Mouse (Mus musculus) kidney, embryonic 16.5 days (tissue): ENCODE measurements around the gene Ntm. TPM values are rescaled to one million over a fixed set of nuclear protein-coding genes. Genes with fewer than 3 reads are reported as not detected.

Experiments used
- ATAC-seq: fragments of 200-750 bp; cut with Nextera tagmentation; 2 replicates; pipeline ENCODE4 v1.8.0; 2017; ENCODE audit warnings: moderate TSS enrichment; ENCODE audit not compliant: low FRiP score, low TSS enrichment
- H3K27ac ChIP-seq: fragments of 300-500 bp; sonication (generic); 2 replicates; pipeline ENCODE4 v1.5.1; 2014; ENCODE audit warnings: low read length
- H3K27me3 ChIP-seq: fragments of 300-500 bp; sonication (generic); 2 replicates; pipeline ENCODE4 v1.6.1; 2014; ENCODE audit warnings: low read length, control low read depth, mixed read lengths; ENCODE audit not compliant: insufficient read depth
- H3K36me3 ChIP-seq: fragments of 300-500 bp; sonication (generic); 2 replicates; pipeline ENCODE4 v1.6.1; 2014; ENCODE audit warnings: low read length, control low read depth, mixed read lengths; ENCODE audit not compliant: insufficient read depth
- H3K4me1 ChIP-seq: fragments of 300-500 bp; sonication (generic); 2 replicates; pipeline ENCODE4 v1.6.1; 2014; ENCODE audit warnings: low read length, control low read depth, mixed read lengths; ENCODE audit not compliant: insufficient read depth
- H3K4me2 ChIP-seq: fragments of 300-500 bp; sonication (generic); replicated peaks from 2 replicates; pipeline ENCODE4 v1.6.1; 2014; ENCODE audit warnings: low read depth, low read length
- H3K4me3 ChIP-seq: fragments of 300-500 bp; sonication (generic); 2 replicates; pipeline ENCODE4 v1.5.1; 2014; ENCODE audit warnings: mild to moderate bottlenecking, low read length
- H3K9ac ChIP-seq: fragments of 300-500 bp; sonication (generic); replicated peaks from 2 replicates; pipeline ENCODE4 v1.6.1; 2014; ENCODE audit warnings: low read length
- H3K9me3 ChIP-seq: fragments of 300-500 bp; sonication (generic); 2 replicates; pipeline ENCODE4 v1.6.1; 2016; ENCODE audit warnings: low read length, control low read depth
- WGBS: fragments of 180-500 bp; shearing (Covaris S2); extraction: QIAGEN DNeasy Blood & Tissue Kit; methylation state at CpG from one replicate; pipeline ENCODE4 v1.1.7; 2014; 5-methylcytosine and 5-hydroxymethylcytosine counted together
- polyA plus RNA-seq: library from polyadenylated mRNA; unstranded; fragments of >200 nt; fragmentation: Nextera tagmentation; extraction: Ambion mirVana; gene quantifications from 2 replicates; pipeline ENCODE4 v1.2.1, GENCODE M21; 2015

The Ntm gene
- polyA plus RNA-seq, 1 experiment from 2014 or later: 42.1 TPM

DNA sequence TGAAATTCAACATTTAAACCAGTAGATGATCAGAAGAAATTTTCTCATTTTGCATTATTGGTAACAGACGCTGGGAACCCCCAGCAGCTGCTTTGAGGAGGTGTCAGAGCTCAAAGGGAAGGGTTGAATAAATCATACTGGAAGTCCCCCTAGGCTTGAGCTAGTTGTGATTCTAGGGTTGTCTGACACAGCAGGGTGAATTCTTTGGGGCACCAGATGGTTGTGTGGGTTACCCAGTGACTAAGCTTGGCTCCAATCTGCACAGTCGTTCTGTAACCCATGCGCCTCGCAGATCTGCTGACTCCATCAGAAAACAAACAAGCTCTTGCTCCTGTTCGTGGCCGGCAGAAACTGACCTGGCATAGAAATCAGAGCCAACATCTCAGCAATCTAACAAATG lies 8.9 kb downstream of the Ntm start:
- Histone ChIP-seq H3K4me1 (no peaks in the 10 kb centered on the region), H3K27me3 (no peaks in the 10 kb centered on the region), H3K9ac (no peak overlapping the region), H3K4me2 (no peak overlapping the region), H3K27ac (no peak overlapping the region), H3K9me3 (no peaks in the 10 kb centered on the region), H3K36me3 (no peaks in the 10 kb centered on the region), H3K4me3 (no peak overlapping the region)
- 68% methylated on average over 6 of the region's 6 CpGs for WGBS
- ATAC-seq: no peak

DNA sequence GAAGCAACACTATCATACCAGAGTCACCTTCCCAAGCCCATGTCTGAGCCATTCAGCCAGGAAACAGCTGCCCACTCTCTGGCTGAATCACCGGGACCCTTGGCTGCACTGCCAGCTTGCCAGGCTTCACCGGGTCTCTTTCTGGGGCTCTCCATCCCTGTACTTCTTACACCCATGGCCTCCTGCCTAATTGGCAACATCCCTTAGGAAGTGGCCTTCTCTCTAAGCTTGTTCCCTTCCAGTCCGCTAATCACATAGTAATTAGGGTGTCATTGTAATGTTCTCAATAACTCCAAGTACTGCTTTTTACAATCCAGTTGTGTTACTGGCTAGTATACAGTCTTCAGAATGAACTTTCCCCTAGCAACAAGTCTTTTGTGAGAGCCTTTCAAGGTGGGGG lies 13.9 kb downstream of the Ntm start:
- Histone ChIP-seq H3K4me3 (no peak overlapping the region), H3K27ac (no peak overlapping the region), H3K9me3 (no peaks in the 10 kb centered on the region), H3K4me2 (no peak overlapping the region), H3K4me1 (no peaks in the 10 kb centered on the region), H3K27me3 (no peaks in the 10 kb centered on the region), H3K9ac (no peak overlapping the region), H3K36me3 (no peaks in the 10 kb centered on the region)
- no peak for ATAC-seq
- 79% methylated on average over 3 of the region's 3 CpGs for WGBS

DNA sequence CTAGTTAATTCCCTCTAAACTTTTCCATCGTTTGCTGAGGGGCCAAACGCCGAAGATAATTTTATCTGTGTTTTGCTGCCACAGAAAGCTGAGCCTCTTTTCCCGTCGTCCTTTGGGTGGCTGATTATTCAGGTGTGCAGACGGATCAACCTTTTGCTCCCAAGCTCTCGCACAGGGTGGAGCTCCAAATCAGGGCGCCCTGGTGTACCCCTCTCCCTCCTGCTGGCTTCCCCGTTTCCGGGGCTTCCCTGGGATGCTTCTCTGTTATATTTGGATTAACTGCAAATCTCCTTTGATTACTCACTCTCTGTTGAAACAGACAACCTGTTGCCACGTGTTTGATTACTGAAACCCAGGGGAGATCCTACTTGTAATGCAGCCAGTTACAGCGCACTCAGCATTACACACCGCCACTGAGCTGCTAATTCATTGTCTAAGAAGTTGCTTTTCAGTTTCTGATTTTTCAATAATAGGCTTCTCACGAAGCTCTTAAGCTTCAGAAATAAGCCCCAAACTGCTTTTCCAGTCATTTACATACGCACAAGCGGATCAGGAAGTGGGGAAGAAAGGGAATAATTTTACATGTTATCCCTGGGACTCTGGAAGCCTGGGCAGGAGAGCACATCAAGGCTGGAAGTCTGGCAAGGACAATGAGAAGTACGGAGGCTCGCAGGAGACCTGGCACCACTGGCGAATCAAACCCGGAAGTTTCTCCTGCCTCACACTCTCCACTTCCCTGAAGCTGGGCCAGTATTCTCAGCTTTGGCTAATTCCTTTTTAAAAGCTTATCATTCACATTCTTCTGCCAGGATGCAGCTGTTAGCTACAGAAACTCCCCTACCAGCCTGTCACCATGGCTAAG lies 19.5 kb downstream of the Ntm start:
- Histone ChIP-seq H3K4me1 (no peaks in the 10 kb centered on the region), H3K9me3 (no peaks in the 10 kb centered on the region), H3K27me3 (no peaks in the 10 kb centered on the region), H3K36me3 (no peaks in the 10 kb centered on the region), H3K9ac (no peak overlapping the region), H3K4me3 (no peak overlapping the region; the same call in 1 of the 2 replicates), H3K27ac (no peak overlapping the region), H3K4me2 (peak overlapping the region; percentile 41)
- no peak for ATAC-seq
- WGBS: 33% methylated on average over 20 of the region's 20 CpGs

DNA sequence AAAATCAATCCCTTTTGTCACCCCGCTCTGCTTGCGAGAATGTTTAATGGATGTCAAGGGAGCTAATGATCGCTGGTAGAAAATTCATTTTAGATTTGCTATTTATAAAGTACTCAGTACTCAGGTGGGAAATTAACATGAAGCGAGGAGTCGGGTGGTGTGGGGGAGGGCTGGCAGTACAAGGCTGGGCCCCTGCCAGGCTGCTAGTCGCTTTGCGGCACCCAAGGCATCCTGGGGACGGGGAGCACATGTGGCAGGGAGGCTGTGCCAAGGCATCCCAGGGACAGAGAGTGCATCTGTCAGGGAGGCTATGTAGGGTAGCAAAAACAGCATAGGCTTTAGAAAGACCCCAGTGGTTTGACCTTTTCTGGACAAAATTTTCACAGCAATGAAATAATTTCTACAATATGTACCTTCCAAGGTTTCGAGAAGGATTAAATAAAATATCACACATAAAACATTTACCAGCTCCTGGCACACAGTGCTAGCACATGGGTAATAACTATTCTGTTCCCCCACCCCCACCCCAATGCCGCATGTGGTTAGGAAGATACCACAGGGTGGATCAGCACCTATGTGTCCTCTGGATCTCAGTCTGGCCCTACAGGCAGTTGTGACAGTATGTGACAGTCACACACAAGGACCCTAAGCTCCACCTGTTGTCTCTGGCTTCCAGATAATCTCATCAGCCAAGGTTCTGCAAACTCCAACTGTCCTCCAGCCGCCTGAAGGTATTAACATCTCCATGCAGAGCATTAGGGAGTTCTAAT lies 20.6 kb downstream of the Ntm start:
- 63% methylated on average over 11 of the region's 11 CpGs for WGBS

DNA sequence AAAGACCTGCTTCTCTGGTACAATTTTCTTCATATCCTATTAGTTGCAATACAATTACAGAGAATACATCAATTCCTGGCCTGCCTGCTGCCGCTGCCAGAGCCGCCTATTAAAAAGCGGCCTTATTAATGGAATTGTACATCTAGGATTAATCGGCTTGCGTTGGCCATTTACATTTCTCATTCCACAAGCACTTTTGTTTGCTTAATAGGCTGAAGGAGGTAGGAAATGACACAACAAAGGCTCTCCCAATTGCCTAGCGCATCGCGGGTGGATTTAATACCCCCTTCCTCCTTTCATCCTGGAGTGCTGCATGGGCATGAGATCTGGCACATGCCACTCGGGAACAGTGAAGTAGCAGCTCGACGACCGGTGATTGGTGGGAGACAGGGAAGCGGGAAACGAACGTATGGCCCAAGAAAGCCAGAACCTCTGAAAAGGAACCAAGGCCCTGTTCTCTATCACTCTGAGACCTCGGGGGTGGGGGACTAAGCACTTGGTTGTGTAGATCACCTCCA lies 23.4 kb downstream of the Ntm start:
- Histone ChIP-seq H3K9ac (no peak overlapping the region), H3K27me3 (no peaks in the 10 kb centered on the region), H3K4me3 (no peak overlapping the region), H3K4me2 (no peak overlapping the region), H3K4me1 (no peaks in the 10 kb centered on the region), H3K9me3 (no peaks in the 10 kb centered on the region), H3K36me3 (no peaks in the 10 kb centered on the region), H3K27ac (no peak overlapping the region)
- no peak for ATAC-seq
- 92% methylated on average over 16 of the region's 16 CpGs for WGBS

More for the DNA sequence above, 20.6 kb downstream of the Ntm start:
- ATAC-seq: no peak
- H3K36me3 ChIP-seq: no peaks in the 10 kb centered on the region
- H3K9me3 ChIP-seq: no peaks in the 10 kb centered on the region
- no peak overlapping the region for H3K27ac ChIP-seq
- no peak overlapping the region for H3K4me2 ChIP-seq
- H3K9ac ChIP-seq: no peak overlapping the region
- no peaks in the 10 kb centered on the region for H3K27me3 ChIP-seq
- H3K4me1 ChIP-seq: no peaks in the 10 kb centered on the region
- no peak overlapping the region for H3K4me3 ChIP-seq

DNA sequence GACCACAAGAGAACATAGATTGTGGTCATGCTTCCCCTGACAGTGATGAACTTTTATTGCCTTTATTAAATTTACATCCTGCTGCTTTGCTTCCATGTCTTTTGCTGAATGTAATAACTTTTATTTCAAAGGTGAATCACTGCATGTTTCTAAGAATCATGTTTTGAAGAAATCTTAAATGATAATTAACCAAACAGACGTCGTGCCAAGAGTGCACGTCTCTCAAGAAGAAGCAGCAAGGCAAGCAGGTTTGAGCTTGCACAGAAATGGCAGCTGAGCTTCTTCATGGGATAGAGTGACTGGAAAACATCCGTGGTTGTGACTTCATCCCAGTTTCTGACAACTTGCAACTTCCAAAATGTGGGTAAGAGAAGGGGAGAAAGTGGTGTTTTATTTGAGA lies 34.1 kb downstream of the Ntm start:
- Histone ChIP-seq H3K4me2 (no peak overlapping the region), H3K9ac (no peak overlapping the region), H3K27ac (no peak overlapping the region), H3K36me3 (no peaks in the 10 kb centered on the region), H3K27me3 (0 out of 2 replicates have a peak, but pooled peaks cover 2% of the 10 kb centered on the region), H3K4me1 (no peaks in the 10 kb centered on the region), H3K4me3 (no peak overlapping the region), H3K9me3 (no peaks in the 10 kb centered on the region)
- 80% methylated on average over 4 of the region's 4 CpGs for WGBS
- no peak for ATAC-seq

DNA sequence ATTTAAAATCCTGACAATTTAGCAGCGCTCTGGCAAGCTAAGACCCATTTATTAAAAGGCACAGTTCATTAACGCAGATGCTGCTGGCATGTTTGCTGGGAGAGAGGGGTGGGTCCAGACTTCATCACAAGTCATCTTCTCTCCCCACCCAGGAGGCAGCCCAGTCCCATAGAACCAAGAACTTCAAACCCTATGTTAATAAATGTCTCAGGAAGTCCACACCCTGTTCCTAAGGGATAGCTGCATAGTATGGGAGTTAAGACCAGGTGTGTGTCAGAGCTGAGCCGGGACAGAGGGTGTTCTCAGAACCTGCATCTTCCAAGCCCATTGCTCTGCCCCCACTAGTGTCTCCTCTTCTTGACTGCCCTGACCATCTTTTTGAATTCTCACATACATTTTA lies 37.6 kb downstream of the Ntm start:
- no peak overlapping the region for H3K4me3 ChIP-seq
- H3K36me3 ChIP-seq: no peaks in the 10 kb centered on the region
- 51% methylated on average over 3 of the region's 3 CpGs for WGBS
- H3K27me3 ChIP-seq: 0 out of 2 replicates have a peak, but pooled peaks cover 2% of the 10 kb centered on the region
- no peaks in the 10 kb centered on the region for H3K9me3 ChIP-seq
- H3K4me2 ChIP-seq: no peak overlapping the region
- no peak overlapping the region for H3K27ac ChIP-seq
- ATAC-seq: peak; percentile 59; the same call in 1 of the 2 replicates
- H3K4me1 ChIP-seq: no peaks in the 10 kb centered on the region
- H3K9ac ChIP-seq: no peak overlapping the region

DNA sequence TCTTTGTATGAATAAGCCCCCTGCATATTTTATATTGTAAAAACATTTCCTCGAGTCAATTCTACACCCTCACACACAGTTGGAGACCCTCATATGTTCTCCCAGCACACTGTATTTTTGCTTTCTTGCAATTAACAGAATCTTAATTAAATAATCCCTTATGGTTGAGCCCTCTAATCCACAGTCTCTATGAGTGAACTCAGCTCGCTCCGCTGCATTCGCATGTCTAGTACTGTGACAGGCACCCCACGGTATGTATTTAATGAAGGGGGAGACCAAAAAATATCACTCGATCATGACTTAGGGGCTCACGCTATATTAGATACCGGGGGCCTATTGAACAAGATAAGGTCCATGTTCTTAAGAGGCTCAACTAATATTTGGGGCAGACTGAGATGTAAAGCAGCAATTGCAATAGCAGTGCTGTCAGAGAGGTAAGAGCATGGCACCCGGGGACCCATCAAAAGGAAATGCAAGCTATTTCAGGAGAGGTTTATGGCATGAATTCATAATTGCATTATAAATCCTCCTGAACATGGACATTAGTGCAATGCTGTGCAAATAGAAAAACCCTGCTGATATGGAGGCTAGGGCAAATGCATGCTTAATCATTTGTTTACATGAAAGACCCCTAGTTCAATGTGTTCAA lies 64.4 kb downstream of the Ntm start:
- no peaks in the 10 kb centered on the region for H3K27me3 ChIP-seq
- no peak overlapping the region for H3K9ac ChIP-seq
- no peak overlapping the region for H3K27ac ChIP-seq
- ATAC-seq: no peak
- H3K4me2 ChIP-seq: no peak overlapping the region
- no peaks in the 10 kb centered on the region for H3K36me3 ChIP-seq
- 82% methylated on average over 9 of the region's 9 CpGs for WGBS
- H3K4me3 ChIP-seq: no peak overlapping the region
- H3K4me1 ChIP-seq: no peaks in the 10 kb centered on the region
- no peaks in the 10 kb centered on the region for H3K9me3 ChIP-seq

DNA sequence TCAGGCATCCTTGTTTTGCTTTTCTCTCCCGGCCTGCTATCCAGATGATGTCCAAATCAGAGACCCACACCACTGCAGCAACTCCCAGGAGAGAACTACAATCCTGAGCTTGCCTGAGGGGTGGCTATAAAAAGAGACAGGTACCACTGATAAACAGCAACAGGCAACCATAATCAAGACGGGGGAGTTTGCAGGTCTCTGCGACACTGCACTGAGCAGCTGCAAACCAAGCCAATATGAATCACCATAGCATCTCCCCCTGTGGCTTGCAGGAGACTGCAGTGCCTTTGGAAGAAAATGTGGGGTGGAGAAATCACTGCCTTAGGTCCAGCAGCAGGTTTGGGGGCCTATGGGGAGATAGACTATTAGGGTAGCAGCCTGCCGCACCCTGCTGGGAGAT lies 65.5 kb downstream of the Ntm start:
- 52% methylated on average over 4 of the region's 4 CpGs for WGBS

More for the DNA sequence above, 65.5 kb downstream of the Ntm start:
- Histone ChIP-seq H3K4me3 (no peak overlapping the region), H3K27ac (no peak overlapping the region), H3K36me3 (no peaks in the 10 kb centered on the region), H3K27me3 (no peaks in the 10 kb centered on the region), H3K9me3 (no peaks in the 10 kb centered on the region), H3K4me1 (no peaks in the 10 kb centered on the region), H3K9ac (no peak overlapping the region), H3K4me2 (no peak overlapping the region)
- ATAC-seq: no peak
